In the genomic region with DNA sequence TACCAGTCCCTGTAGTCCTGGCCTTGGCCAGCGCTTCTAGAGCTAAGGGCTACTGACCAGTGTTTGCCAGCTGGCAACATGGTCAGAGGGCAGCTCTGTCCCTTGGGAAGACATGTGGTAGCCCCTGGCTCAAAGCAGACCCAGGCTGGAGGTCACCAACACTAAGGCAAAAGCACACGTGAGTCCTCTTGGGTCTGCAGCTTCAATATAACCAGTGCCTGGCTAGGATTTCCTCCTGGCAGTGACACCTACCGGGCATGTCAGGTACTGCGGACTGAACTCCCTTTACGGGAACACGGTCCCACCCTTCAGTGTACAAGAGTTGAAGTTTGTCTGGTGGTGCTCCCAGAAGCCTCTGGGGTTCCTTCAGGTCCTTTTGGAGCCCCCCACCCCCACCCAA, we compare ENCODE assay signal across 8 mouse cellular contexts. TPM values are rescaled to one million over a fixed set of nuclear protein-coding genes. Genes with fewer than 3 reads are reported as not detected.
DNase-seq lines count a peak whose midpoint lies in the region; ATAC-seq lines count a peak whose summit lies in the region.

No protein-coding gene starts in this region.

- no peaks in the 10 kb centered on the region for H3K9me3 ChIP-seq in embryonic facial prominence, embryonic 10.5 days
- H3K9me3 ChIP-seq in heart, embryonic 10.5 days, result no peaks in the 10 kb centered on the region
- no peaks in the 10 kb centered on the region for H3K9me3 ChIP-seq in liver, embryonic 16.5 days (replicated peaks; ENCODE audit: control insufficient read depth, low read length)

- 15% methylated on average over 6 of the region's 6 CpGs for WGBS in embryonic facial prominence, embryonic 10.5 days
- 15% methylated on average over 6 of the region's 6 CpGs for WGBS in heart, embryonic 10.5 days
- WGBS in liver, embryonic 16.5 days (ENCODE audit: insufficient replicate concordance), result 13% methylated on average over 6 of the region's 6 CpGs

- ATAC-seq in liver, embryonic 16.5 days (ENCODE audit: low read depth), result no peak
- peak; percentile 59 for ATAC-seq in neutrophil, adult 5-6 weeks (ENCODE audit: extremely low read depth, insufficient number of reproducible peaks, low FRiP score, poor library complexity, severe bottlenecking)

- peak; percentile 67 for DNase-seq in CD4-positive helper T cell, adult 2 months (ENCODE audit: low read depth, low spot score)
- peak; percentile 90 for DNase-seq in adrenal gland, postnatal 25 days
- DNase-seq in embryonic facial prominence, embryonic 10.5 days (ENCODE audit: low spot score), result peak; percentile 85
- peak; percentile 86 for DNase-seq in heart, embryonic 10.5 days (ENCODE audit: low spot score)
- peak; percentile 94 to 96 for DNase-seq in kidney, postnatal 4 days
- DNase-seq in testis, postnatal 14 days (ENCODE audit: low spot score), result peak; percentile 57

- H3K9ac ChIP-seq in liver, embryonic 16.5 days (ENCODE audit: low read depth, low read length), result peak overlapping the region; percentile 17; the same call in 1 of the 2 replicates

- H3K4me2 ChIP-seq in liver, embryonic 16.5 days (ENCODE audit: low read depth, low read length), result 0 out of 2 replicates have a peak overlapping the region, but pooled peaks have one; percentile 6

- H3K4me3 ChIP-seq in embryonic facial prominence, embryonic 10.5 days, result no peak overlapping the region
- no peak overlapping the region for H3K4me3 ChIP-seq in heart, embryonic 10.5 days
- no peak overlapping the region for H3K4me3 ChIP-seq in liver, embryonic 16.5 days (ENCODE audit: low read depth, low read length)

- H3K27me3 ChIP-seq in embryonic facial prominence, embryonic 10.5 days (replicated peaks; ENCODE audit: low read depth, poor library complexity, severe bottlenecking), result peaks cover 44% of the 10 kb centered on the region
- peaks cover 77% of the 10 kb centered on the region for H3K27me3 ChIP-seq in heart, embryonic 10.5 days (ENCODE audit: insufficient read depth, poor library complexity, severe bottlenecking)
- H3K27me3 ChIP-seq in liver, embryonic 16.5 days (ENCODE audit: control insufficient read depth, insufficient read depth, low read depth, low read length), result no peaks in the 10 kb centered on the region

- no peaks in the 10 kb centered on the region for H3K36me3 ChIP-seq in embryonic facial prominence, embryonic 10.5 days (replicated peaks)
- no peaks in the 10 kb centered on the region for H3K36me3 ChIP-seq in heart, embryonic 10.5 days
- no peaks in the 10 kb centered on the region for H3K36me3 ChIP-seq in liver, embryonic 16.5 days (ENCODE audit: control insufficient read depth, insufficient read depth)

- peaks cover 18% of the 10 kb centered on the region for H3K4me1 ChIP-seq in embryonic facial prominence, embryonic 10.5 days
- peaks cover 5% of the 10 kb centered on the region; the same call in 1 of the 2 replicates for H3K4me1 ChIP-seq in heart, embryonic 10.5 days
- peaks cover 11% of the 10 kb centered on the region for H3K4me1 ChIP-seq in liver, embryonic 16.5 days (ENCODE audit: control insufficient read depth, low read depth, low read length)

- no peak overlapping the region for H3K27ac ChIP-seq in embryonic facial prominence, embryonic 10.5 days (replicated peaks)
- H3K27ac ChIP-seq in heart, embryonic 10.5 days, result no peak overlapping the region
- H3K27ac ChIP-seq in liver, embryonic 16.5 days (ENCODE audit: low read length), result peak overlapping the region; percentile 46; the same call in 1 of the 2 replicates

RNA-seq across cellular contexts. Expression of a gene that starts 16.8 kb away (rescaled TPM):
- total RNA-seq in adrenal gland, postnatal 25 days (2021), result 2.8 and 3.0 TPM in 2 replicates
- 0.53 and 0.69 TPM in 2 replicates for polyA plus RNA-seq in embryonic facial prominence, embryonic 10.5 days (2016; fragmentation: Nextera tagmentation; extraction: Ambion mirVana)
- polyA plus RNA-seq in heart, embryonic 10.5 days (2016; fragmentation: Nextera tagmentation; extraction: Ambion mirVana), result 0.14 and 0.49 TPM in 2 replicates
- 0.50 and 0.64 TPM in 2 replicates for polyA plus RNA-seq in liver, embryonic 16.5 days (2015; fragmentation: Nextera tagmentation; extraction: Ambion mirVana)
- not detected in 2 replicates for total RNA-seq in neutrophil, adult 5-6 weeks (2017)

RNA-seq across cellular contexts. Expression of a gene that starts 46.0 kb away (rescaled TPM):
- total RNA-seq in adrenal gland, postnatal 25 days (2021), result 15.7 and 20.2 TPM in 2 replicates
- polyA plus RNA-seq in embryonic facial prominence, embryonic 10.5 days (2016; fragmentation: Nextera tagmentation; extraction: Ambion mirVana), result 10.5 and 10.6 TPM in 2 replicates
- polyA plus RNA-seq in heart, embryonic 10.5 days (2016; fragmentation: Nextera tagmentation; extraction: Ambion mirVana), result 1.5 and 4.2 TPM in 2 replicates
- 0.39 and 0.42 TPM in 2 replicates for polyA plus RNA-seq in liver, embryonic 16.5 days (2015; fragmentation: Nextera tagmentation; extraction: Ambion mirVana)
- total RNA-seq in neutrophil, adult 5-6 weeks (2017), result not detected in 2 replicates

RNA-seq across cellular contexts. Expression of a gene that starts 50.2 kb away (rescaled TPM):
- total RNA-seq in adrenal gland, postnatal 25 days (2021), result 115 and 116 TPM in 2 replicates
- polyA plus RNA-seq in embryonic facial prominence, embryonic 10.5 days (2016; fragmentation: Nextera tagmentation; extraction: Ambion mirVana), result 0.39 and 0.45 TPM in 2 replicates
- 0.14 and 2.7 TPM in 2 replicates for polyA plus RNA-seq in heart, embryonic 10.5 days (2016; fragmentation: Nextera tagmentation; extraction: Ambion mirVana)
- polyA plus RNA-seq in liver, embryonic 16.5 days (2015; fragmentation: Nextera tagmentation; extraction: Ambion mirVana), result 6.8 and 9.1 TPM in 2 replicates
- total RNA-seq in neutrophil, adult 5-6 weeks (2017), result 6.4 and 8.3 TPM in 2 replicates
